Mouse (Mus musculus) layer of hippocampus, adult 18-20 months (tissue): ENCODE results near the gene Eif2ak1. TPM values are rescaled to one million over a fixed set of nuclear protein-coding genes. Genes with fewer than 3 reads are reported as not detected.
"Not testable (repeated sequence)": the region's sequence is repeated elsewhere in the genome, so short reads cannot be mapped to it uniquely, and the experiment has no call there.

Source experiments
- DNase-seq, 2 experiments: peaks; one replicate each; pipeline ENCODE4 v3.0.0; 2022; ENCODE audit warnings: low spot score in 2 of 2
- long read RNA-seq: library from polyadenylated mRNA; stranded (forward); transcript quantifications from one replicate; pipeline ENCODE4 v2.0.0, GENCODE M21; 2021
- total RNA-seq, 2 experiments: library from RNA; stranded (reverse); gene quantifications; 2 replicates each; pipeline ENCODE4 v1.2.3; 2021

Gene Eif2ak1
- 10 to 100 TPM; 43.2 to 43.7 TPM for total RNA-seq
- long read RNA-seq, full-length matches to known transcripts, result 107 of 131 reads
- long read RNA-seq, partial matches to known transcripts, result 3 of 131 reads
- long read RNA-seq, other reads (novel, unspliced or antisense), result 21 of 131 reads

GRCm38 (mm10) chr5:143817116-143817930 is at the start of gene Eif2ak1:
Gene Eif2ak1 (plus strand): TSS chr5:143817788.
- DNase-seq, result peak; percentile 89 to 94

GRCm38 (mm10) chr5:143781951-143782350 is 35.6 kb upstream of the Eif2ak1 start:
- DNase-seq, result no peak

- peak in 1 of 2 experiments; percentile 11 for DNase-seq
Observed at GRCm38 (mm10) chr5:143785391-143785790, 32.2 kb upstream of the Eif2ak1 start.

GRCm38 (mm10) chr5:143801216-143801615 is 16.4 kb upstream of the Eif2ak1 start:
- DNase-seq, result not testable (repeated sequence)

GRCm38 (mm10) chr5:143804056-143804765 is 13.4 kb upstream of the Eif2ak1 start:
- DNase-seq, result no peak

GRCm38 (mm10) chr5:143807268-143807667 is 10.3 kb upstream of the Eif2ak1 start:
- no peak for DNase-seq

GRCm38 (mm10) chr5:143809421-143810090 is 8.0 kb upstream of the Eif2ak1 start:
- DNase-seq, result no peak

- DNase-seq, result no peak
Observed at GRCm38 (mm10) chr5:143811653-143812052, 5.9 kb upstream of the Eif2ak1 start.

GRCm38 (mm10) chr5:143814626-143815025 is 3.0 kb upstream of the Eif2ak1 start:
- no peak for DNase-seq

GRCm38 (mm10) chr5:143817931-143818311 is 333 bp downstream of the Eif2ak1 start:
- no peak for DNase-seq

- DNase-seq, result no peak
Observed at GRCm38 (mm10) chr5:143818461-143818860, 873 bp downstream of the Eif2ak1 start.

- DNase-seq, result no peak
Observed at GRCm38 (mm10) chr5:143818949-143819348, 1.4 kb downstream of the Eif2ak1 start.

- no peak for DNase-seq
Observed at GRCm38 (mm10) chr5:143819906-143820660, 2.5 kb downstream of the Eif2ak1 start.

GRCm38 (mm10) chr5:143820820-143821219 is 3.2 kb downstream of the Eif2ak1 start:
- DNase-seq, result no peak

GRCm38 (mm10) chr5:143871547-143872169 is 54.1 kb downstream of the Eif2ak1 start:
- no peak for DNase-seq

- DNase-seq, result no peak
Observed at GRCm38 (mm10) chr5:143874571-143874970, 57.0 kb downstream of the Eif2ak1 start.

GRCm38 (mm10) chr5:143885274-143885673 is 67.7 kb downstream of the Eif2ak1 start:
- no peak for DNase-seq

GRCm38 (mm10) chr5:143890741-143891140 is 73.2 kb downstream of the Eif2ak1 start:
- no peak for DNase-seq

GRCm38 (mm10) chr5:143892255-143892886 is 74.8 kb downstream of the Eif2ak1 start:
- DNase-seq, result peak in 1 of 2 experiments; percentile 50

- DNase-seq, result peak in 1 of 2 experiments; percentile 15
Observed at GRCm38 (mm10) chr5:143893396-143893795, 75.8 kb downstream of the Eif2ak1 start.
